Mouse (Mus musculus): ENCODE measurements around the gene Myo10.

DNA sequence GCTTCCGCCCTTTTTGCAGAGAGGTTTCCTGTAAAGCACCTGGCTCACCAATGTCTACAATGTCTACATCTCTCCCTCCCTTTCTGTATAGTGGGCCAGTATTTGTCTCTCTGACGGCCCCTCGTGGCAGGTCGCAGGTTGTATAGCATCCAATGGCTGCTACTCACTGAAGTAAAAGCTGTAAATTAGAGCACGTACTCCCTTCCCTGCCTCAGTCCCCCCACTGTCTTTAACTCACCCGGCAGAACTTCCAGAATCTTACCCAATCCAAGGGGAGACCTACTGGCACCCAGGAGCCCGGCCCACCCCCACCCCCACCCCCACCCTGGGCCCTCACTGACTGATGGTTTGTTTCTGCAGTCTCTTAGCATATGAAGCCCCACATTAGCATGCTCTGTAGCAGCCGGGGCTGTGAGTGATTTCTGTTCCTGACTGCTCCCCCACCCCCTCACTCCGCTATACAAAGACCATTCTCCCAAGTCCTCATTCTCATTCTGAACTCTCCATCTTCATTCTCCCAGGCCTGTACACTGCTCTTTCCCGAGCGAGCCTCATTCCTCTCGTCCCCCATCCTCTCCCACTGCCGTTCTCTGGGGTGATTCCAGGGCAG is 132.1 kb downstream of the Myo10 start:
- TF ChIP-seq CTCF (conservative IDR thresholded peaks at IDR 0.05; ENCODE audit: insufficient read depth, insufficient read length, low read depth, low read length), result no peak
- TF ChIP-seq POLR2A (IDR thresholded peaks at IDR 0.05; ENCODE audit: low read depth, low read length), result no peak

All from kidney, adult 2 months (tissue).